Mouse (Mus musculus): ENCODE results near the gene Drg1. TPM values are rescaled to one million over a fixed set of nuclear protein-coding genes. Genes with fewer than 3 reads are reported as not detected.
A peak's percentile ranks its signal among the peaks of the same experiment; 100 is the strongest.

The Drg1 gene
- polyA plus RNA-seq, 1 experiment, result 85.9 TPM

DNA sequence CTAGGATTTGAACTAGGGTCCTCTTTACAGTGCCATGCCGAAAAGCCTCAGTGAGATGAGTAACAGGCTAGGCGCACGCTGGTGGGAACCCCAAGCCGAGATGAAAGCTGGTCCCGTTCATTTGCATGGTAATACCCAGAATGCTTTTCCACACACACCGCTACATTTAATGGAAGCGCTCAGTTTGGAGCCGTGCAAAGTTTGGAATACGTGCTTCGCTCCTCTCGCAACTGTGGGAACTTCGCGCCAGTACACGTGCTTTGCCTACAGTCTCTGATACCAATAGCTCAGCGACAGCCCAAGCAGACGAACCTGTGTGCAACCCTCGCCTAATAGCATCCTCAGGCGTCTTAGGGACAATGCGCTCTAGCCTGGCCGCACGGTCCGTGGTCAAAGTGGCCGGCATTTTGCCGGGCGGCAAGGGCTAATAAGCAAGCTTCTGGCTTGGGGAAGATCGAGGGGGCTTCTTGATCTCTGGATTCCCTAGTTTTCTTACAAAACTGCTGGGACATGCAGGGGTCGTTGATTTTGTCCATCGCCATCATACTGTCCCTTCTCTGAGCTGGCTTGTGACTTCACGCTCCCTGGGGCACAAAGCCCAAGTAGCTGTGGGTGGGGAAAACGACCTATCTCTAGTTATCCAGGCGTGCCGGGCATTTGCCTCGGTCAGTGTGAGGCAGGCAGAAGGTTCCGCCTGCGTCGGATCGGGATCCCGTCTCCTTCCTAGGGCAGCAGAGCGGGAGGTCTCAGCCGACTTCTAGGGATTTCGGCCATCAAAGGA, 22.5 kb upstream of the Drg1 start, which contains the start of gene Patz1:
Gene Patz1 (plus strand): TSS at position 354 of the 781 bp plus-strand sequence.
- peaks cover 14% of the 10 kb centered on the region; the same call in 1 of the 2 replicates for H3K4me1 ChIP-seq (ENCODE audit: control insufficient read depth, insufficient read depth, low read length)
- H3K27ac ChIP-seq (ENCODE audit: insufficient read depth, low read length), result peak within 1 kb of the TSS; percentile 95
- DNase-seq, result peak; percentile 71 to 74
- TF ChIP-seq POLR2A (IDR thresholded peaks at IDR 0.05; ENCODE audit: borderline replicate concordance, insufficient read depth, low read length), result peak; percentile 62
- no peak for TF ChIP-seq CTCF (IDR thresholded peaks at IDR 0.05; ENCODE audit: borderline replicate concordance, insufficient read depth, low read depth, low read length)
- no peaks in the 10 kb centered on the region for H3K27me3 ChIP-seq (ENCODE audit: control insufficient read depth, insufficient read depth, low read length)
- peak within 1 kb of the TSS; percentile 92 for H3K4me3 ChIP-seq (replicated peaks; ENCODE audit: insufficient read depth, low read depth, low read length)
- under 1% methylated on average over 41 of the region's 41 CpGs for WGBS

DNA sequence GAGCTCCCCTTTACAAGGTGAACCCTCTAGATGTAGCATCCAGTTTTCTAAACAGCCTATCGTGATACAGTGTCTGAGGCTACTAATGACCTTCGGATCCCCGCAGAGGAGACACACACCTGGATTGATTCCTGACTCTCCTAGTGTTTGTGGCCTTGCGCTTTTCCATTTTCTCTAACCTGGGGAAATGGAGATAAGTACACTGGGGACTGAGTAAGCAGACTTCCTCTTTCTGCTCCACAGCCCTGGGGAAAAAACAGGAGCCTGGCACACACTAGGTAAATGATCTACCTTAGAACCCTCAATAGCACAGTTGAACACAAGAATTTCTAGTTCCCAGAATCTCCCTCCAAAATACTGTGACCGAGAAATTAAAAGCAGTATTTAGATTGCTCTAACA, 21.7 kb upstream of the Drg1 start:
- WGBS, result 78% methylated on average over 5 of the region's 5 CpGs
- no peak overlapping the region for H3K27ac ChIP-seq (ENCODE audit: insufficient read depth, low read length)
- peaks cover 7% of the 10 kb centered on the region; the same call in 1 of the 2 replicates for H3K4me1 ChIP-seq (ENCODE audit: control insufficient read depth, insufficient read depth, low read length)
- H3K4me3 ChIP-seq (replicated peaks; ENCODE audit: insufficient read depth, low read depth, low read length), result no peak overlapping the region
- DNase-seq, result no peak
- TF ChIP-seq POLR2A (IDR thresholded peaks at IDR 0.05; ENCODE audit: borderline replicate concordance, insufficient read depth, low read length) (no peak), CTCF (IDR thresholded peaks at IDR 0.05; ENCODE audit: borderline replicate concordance, insufficient read depth, low read depth, low read length) (no peak)
- no peaks in the 10 kb centered on the region for H3K27me3 ChIP-seq (ENCODE audit: control insufficient read depth, insufficient read depth, low read length)

DNA sequence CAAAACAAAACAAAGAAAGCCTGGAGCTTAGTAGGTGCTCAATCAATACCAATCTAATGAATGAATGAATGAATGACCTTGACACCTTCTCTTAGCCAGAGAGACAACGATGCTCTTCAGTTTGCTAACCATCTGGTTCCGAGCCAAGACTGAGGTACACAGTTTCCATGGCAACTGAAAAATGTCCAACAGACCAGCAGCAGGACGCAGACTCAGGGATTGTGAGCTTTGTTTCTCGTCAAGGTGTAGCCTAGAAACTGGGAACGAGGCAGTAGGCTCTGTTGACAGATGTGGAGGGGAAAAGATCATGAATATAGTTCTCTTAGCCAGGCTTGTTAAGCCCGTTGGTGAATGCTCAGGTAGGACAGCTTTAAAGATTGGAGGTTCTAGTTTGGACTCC, 20.9 kb upstream of the Drg1 start:
- WGBS, result 8% methylated on average over 6 of the region's 6 CpGs
- H3K4me3 ChIP-seq (replicated peaks; ENCODE audit: insufficient read depth, low read depth, low read length), result no peak overlapping the region
- no peak for TF ChIP-seq CTCF (IDR thresholded peaks at IDR 0.05; ENCODE audit: borderline replicate concordance, insufficient read depth, low read depth, low read length)
- TF ChIP-seq POLR2A (IDR thresholded peaks at IDR 0.05; ENCODE audit: borderline replicate concordance, insufficient read depth, low read length), result no peak
- no peaks in the 10 kb centered on the region for H3K27me3 ChIP-seq (ENCODE audit: control insufficient read depth, insufficient read depth, low read length)
- DNase-seq, result peak; percentile 64 to 84
- peaks cover 4% of the 10 kb centered on the region; the same call in 1 of the 2 replicates for H3K4me1 ChIP-seq (ENCODE audit: control insufficient read depth, insufficient read depth, low read length)
- H3K27ac ChIP-seq (ENCODE audit: insufficient read depth, low read length), result no peak overlapping the region

DNA sequence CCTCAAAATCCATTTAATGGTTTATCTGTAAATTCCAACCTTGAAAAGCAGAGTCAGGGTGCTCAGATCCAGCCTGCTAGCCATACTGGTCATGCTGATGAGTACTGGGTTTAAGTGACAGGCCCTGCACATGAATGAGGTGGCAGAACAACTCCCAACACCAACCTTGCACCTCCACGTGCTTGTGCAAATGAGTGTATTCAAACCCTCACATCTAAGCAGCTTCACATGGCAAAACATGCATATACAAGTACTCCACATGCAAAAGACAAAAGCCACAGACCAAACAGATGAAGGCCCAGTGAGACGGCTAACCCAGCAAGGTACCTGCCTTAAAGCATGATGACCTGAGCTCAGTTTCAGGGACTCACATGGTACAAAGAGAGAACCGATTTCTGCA, 19.7 kb upstream of the Drg1 start:
- WGBS, result 89% methylated on average over 3 of the region's 3 CpGs
- no peak for TF ChIP-seq CTCF (IDR thresholded peaks at IDR 0.05; ENCODE audit: borderline replicate concordance, insufficient read depth, low read depth, low read length)
- DNase-seq, result no peak
- Histone ChIP-seq H3K27ac (ENCODE audit: insufficient read depth, low read length) (no peak overlapping the region), H3K27me3 (ENCODE audit: control insufficient read depth, insufficient read depth, low read length) (no peaks in the 10 kb centered on the region), H3K4me1 (ENCODE audit: control insufficient read depth, insufficient read depth, low read length) (peaks cover 4% of the 10 kb centered on the region; the same call in 1 of the 2 replicates), H3K4me3 (replicated peaks; ENCODE audit: insufficient read depth, low read depth, low read length) (no peak overlapping the region)

DNA sequence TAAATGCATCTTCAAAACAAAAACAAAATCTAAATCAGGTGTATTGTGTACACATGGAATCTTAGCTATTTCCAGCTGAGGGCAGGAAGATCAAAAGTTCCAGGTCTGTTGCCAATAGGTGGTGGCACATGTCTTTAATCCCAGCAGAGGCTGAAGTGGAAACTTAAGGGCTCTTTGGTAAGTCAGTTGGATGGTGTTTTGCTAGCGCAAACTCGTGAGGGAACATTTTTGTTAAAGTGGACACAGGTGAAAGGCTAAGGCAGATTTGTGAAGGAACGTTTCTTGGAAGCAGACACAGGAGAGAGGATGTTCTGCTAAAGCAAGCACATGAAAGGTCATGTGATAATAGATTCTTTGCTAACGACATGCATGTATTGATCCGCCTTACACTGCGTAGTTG, 17.4 kb upstream of the Drg1 start:
- H3K27me3 ChIP-seq (ENCODE audit: control insufficient read depth, insufficient read depth, low read length), result no peaks in the 10 kb centered on the region
- TF ChIP-seq CTCF (IDR thresholded peaks at IDR 0.05; ENCODE audit: borderline replicate concordance, insufficient read depth, low read depth, low read length) (no peak), POLR2A (IDR thresholded peaks at IDR 0.05; ENCODE audit: borderline replicate concordance, insufficient read depth, low read length) (no peak)
- peaks cover 4% of the 10 kb centered on the region; the same call in 1 of the 2 replicates for H3K4me1 ChIP-seq (ENCODE audit: control insufficient read depth, insufficient read depth, low read length)
- H3K27ac ChIP-seq (ENCODE audit: insufficient read depth, low read length), result no peak overlapping the region
- WGBS, result 93% methylated on average over 6 of the region's 6 CpGs
- H3K4me3 ChIP-seq (replicated peaks; ENCODE audit: insufficient read depth, low read depth, low read length), result no peak overlapping the region
- no peak for DNase-seq

DNA sequence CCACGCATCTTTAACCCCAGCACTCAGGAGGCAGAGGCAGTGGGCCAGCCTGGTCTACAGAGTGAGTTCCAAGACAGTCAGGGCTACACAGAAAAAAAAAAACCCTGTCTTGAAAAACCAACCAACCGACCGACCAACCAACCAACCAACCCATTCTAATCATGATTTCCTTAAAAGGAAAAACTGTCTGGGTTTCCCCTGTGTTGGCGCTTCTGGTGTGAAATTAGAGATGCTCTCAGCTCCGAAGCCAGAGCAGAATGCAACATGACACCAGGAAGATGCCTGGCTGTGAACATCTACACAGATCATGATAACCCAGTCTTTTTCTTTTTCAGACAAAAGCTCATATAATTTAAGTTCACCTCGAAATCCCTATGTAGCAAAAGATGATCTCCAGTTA, 16.7 kb upstream of the Drg1 start:
- H3K4me3 ChIP-seq (replicated peaks; ENCODE audit: insufficient read depth, low read depth, low read length), result no peak overlapping the region
- TF ChIP-seq POLR2A (IDR thresholded peaks at IDR 0.05; ENCODE audit: borderline replicate concordance, insufficient read depth, low read length), result no peak
- TF ChIP-seq CTCF (IDR thresholded peaks at IDR 0.05; ENCODE audit: borderline replicate concordance, insufficient read depth, low read depth, low read length), result no peak
- no peak for DNase-seq
- no peak overlapping the region for H3K27ac ChIP-seq (ENCODE audit: insufficient read depth, low read length)
- WGBS, result 86% methylated on average over 6 of the region's 6 CpGs
- no peaks in the 10 kb centered on the region for H3K27me3 ChIP-seq (ENCODE audit: control insufficient read depth, insufficient read depth, low read length)
- H3K4me1 ChIP-seq (ENCODE audit: control insufficient read depth, insufficient read depth, low read length), result peaks cover 4% of the 10 kb centered on the region; the same call in 1 of the 2 replicates

DNA sequence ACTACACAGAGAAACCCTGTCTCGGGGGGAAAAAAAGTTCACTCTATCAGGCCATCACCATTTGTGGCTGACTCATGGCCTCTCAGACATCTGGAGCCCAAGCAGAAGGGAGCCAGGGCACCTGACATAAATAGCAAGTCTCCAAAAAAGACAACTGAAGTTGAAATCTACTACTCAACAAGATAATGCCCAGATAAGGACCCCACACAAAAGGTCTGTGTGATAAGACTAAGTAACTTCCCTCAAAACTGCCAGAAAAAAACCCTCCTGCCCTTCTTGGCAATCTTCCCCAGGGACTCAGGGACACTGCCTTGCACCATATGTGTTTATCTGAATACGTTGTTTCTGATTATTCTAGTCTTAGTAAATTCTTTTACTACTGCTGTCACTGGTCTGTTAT, 13.5 kb upstream of the Drg1 start:
- TF ChIP-seq CTCF (IDR thresholded peaks at IDR 0.05; ENCODE audit: borderline replicate concordance, insufficient read depth, low read depth, low read length) (no peak), POLR2A (IDR thresholded peaks at IDR 0.05; ENCODE audit: borderline replicate concordance, insufficient read depth, low read length) (no peak)
- no peaks in the 10 kb centered on the region for H3K27me3 ChIP-seq (ENCODE audit: control insufficient read depth, insufficient read depth, low read length)
- no peak for DNase-seq
- no peak overlapping the region for H3K27ac ChIP-seq (ENCODE audit: insufficient read depth, low read length)
- H3K4me3 ChIP-seq (replicated peaks; ENCODE audit: insufficient read depth, low read depth, low read length), result no peak overlapping the region
- H3K4me1 ChIP-seq (ENCODE audit: control insufficient read depth, insufficient read depth, low read length), result no peaks in the 10 kb centered on the region
- 60% methylated on average over 2 of the region's 2 CpGs for WGBS

DNA sequence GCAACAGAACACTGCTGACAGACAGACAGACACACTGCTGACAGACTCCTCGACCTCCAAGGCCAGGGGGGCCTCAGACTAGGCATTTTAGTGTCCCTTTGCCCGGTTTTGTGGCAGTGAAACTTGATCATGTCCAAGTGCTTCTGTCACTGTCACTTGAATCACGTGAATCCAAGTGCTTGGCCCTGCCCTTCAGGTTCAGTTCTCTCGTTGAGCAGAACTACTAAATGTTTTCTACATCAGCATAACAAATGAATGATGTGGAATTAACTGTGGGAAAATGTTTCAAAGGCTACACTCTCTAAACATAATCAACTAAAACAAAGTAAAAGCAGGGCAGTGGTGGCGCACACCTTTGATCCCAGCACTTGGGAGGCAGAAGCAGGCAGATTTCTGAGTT, 12.1 kb upstream of the Drg1 start:
- no peak for DNase-seq

More for the DNA sequence above, 12.1 kb upstream of the Drg1 start:
- 63% methylated on average over 5 of the region's 5 CpGs for WGBS
- TF ChIP-seq CTCF (IDR thresholded peaks at IDR 0.05; ENCODE audit: borderline replicate concordance, insufficient read depth, low read depth, low read length) (no peak), POLR2A (IDR thresholded peaks at IDR 0.05; ENCODE audit: borderline replicate concordance, insufficient read depth, low read length) (no peak)
- no peaks in the 10 kb centered on the region for H3K4me1 ChIP-seq (ENCODE audit: control insufficient read depth, insufficient read depth, low read length)
- H3K27me3 ChIP-seq (ENCODE audit: control insufficient read depth, insufficient read depth, low read length), result no peaks in the 10 kb centered on the region
- H3K4me3 ChIP-seq (replicated peaks; ENCODE audit: insufficient read depth, low read depth, low read length), result no peak overlapping the region
- no peak overlapping the region for H3K27ac ChIP-seq (ENCODE audit: insufficient read depth, low read length)
